Mouse (Mus musculus): ENCODE measurements around the gene Lypd4.
A peak's percentile ranks its signal among the peaks of the same experiment; 100 is the strongest.
"Not testable (repeated sequence)": the region's sequence is repeated elsewhere in the genome, so short reads cannot be mapped to it uniquely, and the experiment has no call there.

The Lypd4 gene

DNA sequence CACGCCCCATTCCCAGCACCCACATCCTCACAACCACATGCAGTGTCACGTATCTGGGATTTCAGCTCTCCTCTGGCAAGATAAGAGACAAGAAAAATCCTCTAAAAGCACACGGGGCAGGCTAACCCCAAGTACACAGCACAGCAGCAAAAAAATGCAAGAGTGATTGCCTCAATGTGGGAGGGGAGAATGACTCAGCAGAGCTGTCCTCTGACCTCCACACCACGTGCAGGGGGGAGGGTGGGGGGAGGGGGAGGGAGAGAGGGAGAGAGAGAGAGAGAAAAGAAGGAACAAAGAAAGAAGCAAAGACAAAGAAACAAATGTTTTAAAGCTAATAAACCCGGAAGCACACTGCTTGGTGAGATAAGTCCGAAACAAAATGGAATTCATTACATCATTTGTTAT is 18.8 kb downstream of the Lypd4 start:
- DNase-seq (ENCODE audit: extremely low read depth, low read depth, low spot score), result no peak

DNA sequence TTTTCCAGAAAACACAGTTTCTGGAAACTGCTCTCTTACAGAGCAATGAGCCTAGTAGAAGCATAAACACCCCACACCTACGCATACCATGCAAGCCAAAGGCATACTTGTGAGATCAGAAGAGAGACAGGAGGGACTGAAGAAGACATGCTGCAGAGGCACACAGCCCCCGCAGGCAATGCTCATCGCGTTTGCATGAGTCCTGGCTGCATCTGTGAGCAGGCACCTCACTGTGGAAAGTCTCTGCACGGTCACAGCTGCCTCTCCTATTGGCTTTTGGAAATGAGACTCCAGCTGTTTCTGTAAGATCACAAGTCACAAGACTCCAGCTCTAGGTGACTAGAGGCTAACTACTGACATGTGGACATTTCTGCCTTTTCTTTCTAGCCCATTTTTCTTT is 19.6 kb downstream of the Lypd4 start:
- DNase-seq (ENCODE audit: extremely low read depth, low read depth, low spot score), result peak; percentile 45

DNA sequence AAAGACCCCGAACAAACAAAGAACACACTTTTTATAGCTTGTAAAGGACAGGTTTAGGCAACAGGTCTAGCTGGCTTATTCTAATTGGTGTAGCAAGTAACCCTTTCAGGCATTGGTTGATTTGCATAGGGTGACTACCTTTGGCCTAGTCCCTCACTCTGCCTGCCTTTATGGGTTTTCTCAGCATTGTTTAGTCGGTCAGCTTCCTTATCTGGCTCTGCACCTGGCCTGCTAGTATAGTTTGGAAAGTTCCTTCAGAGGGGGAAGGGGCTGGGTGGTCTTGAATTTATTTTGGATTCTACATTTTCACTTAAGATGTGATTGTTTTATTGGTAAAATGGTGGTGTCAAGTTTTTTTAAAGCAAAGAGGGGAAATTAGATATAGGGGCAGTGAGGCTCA is 23.2 kb downstream of the Lypd4 start:
- DNase-seq (ENCODE audit: extremely low read depth, low read depth, low spot score), result not testable (repeated sequence)

DNA sequence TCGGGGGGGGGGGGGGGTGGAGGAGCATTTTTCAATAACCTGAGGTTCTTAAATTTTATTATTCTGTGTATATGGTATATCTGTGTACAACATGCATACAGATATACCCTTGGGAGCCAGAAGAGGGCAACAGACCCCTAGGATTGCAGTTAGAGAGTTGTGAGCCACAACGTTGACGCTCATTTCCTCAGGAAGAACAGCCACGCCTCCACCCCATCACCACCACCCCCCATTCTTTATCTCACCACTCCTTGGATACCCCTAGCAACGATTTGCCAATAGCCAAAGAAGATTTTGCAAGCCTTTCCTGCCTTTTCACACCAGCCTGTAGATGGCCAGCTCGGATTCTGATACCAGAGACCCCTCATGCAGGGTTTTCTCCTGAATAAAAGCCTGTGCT is 24.0 kb downstream of the Lypd4 start:
- DNase-seq (ENCODE audit: extremely low read depth, low read depth, low spot score), result no peak

DNA sequence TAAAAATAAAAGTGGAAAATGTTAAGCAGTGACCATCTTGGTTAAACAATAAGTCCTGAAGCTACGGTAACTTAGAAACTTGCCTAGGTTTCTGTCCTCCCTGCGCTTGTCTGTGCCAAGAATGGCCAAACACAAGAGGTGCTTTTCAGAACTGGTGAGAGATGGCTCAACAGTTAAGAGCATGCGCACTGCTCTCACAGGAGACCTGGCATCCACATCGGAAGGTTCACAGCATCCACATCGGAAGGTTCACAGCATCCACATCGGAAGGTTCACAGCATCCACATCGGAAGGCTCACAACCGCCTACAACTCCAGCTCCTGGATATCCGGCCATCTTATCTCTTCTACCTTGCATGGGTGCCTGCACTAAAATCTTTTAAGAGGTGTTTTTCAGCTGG is 24.6 kb downstream of the Lypd4 start:
- no peak for DNase-seq (ENCODE audit: extremely low read depth, low read depth, low spot score)

DNA sequence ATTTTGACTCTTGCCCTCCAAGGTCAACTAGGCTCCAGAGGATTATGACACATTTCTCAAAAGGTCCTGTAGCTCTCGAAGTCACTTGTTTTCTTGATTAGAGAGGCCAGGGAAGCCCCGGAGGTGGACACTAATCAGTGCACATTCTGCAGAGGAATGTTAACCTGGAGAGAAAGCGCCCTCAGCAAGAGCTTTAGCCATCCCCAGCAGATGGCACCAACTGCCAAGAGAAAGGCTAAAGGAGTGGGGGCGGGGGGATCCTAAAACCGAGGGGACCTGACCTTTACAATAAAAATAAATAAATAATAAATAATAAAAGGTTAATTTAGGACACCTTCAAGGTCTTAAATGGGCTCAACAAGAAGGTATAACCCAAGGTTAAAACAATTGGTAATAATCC is 25.6 kb downstream of the Lypd4 start:
- DNase-seq (ENCODE audit: extremely low read depth, low read depth, low spot score), result no peak

DNA sequence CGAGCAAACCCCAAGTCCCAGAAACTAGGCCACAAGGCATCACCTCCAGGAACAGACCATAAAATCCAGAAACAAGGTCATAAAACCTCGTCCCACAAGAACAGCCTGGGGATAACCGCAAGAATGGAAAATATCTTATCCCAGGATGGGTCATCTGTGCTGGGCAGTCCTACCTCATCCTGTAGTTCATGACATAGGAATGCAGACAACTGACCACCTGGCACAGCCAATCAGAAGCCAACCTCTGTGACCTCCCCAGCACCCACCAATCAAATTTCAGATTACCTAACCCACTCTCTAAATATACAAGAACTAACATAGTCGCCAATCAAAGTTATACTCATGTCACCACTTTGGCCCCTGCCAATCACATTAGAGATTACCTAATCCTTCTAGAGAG is 28.7 kb downstream of the Lypd4 start:
- DNase-seq (ENCODE audit: extremely low read depth, low read depth, low spot score), result no peak

DNA sequence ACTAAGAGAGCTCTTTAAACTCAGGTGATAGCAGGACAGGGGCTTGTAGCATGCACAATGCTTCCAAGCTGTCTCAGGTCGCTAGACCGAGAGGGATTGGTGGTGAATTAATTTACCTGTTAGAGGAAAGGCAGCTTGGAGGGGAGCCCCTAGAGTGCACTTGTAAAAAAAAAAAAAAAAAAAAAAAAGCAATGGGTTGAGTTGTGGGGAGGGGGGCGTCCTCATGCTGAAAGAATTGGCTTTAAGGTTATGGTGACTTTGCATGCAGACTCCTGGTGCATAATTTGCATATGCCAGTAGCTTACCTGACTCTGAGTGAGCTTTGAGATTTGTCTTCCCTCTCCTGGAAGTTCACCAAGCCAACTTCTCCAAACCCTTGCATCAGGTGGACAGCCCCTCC is 29.4 kb downstream of the Lypd4 start:
- no peak for DNase-seq (ENCODE audit: extremely low read depth, low read depth, low spot score)

DNA sequence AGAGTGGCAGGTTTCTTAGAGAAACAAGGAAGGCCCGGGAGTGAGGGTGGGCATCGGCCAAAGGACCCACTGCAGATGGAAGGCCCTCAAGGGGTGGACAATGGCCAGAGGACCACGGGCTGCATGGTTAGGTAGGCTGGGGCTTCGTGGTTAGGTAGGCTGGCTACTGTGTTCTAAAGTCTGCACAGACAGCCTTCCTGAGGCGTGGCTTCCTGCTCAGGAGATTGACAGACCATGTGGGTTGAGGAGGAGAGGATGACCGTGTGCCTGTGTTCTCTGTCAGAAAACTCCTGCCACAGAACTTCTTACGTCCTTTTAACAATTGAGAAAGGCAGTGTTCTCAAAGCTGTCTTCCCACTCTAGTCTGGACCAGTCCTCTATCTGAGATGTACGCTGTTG is 30.3 kb downstream of the Lypd4 start:
- no peak for DNase-seq (ENCODE audit: extremely low read depth, low read depth, low spot score)

DNA sequence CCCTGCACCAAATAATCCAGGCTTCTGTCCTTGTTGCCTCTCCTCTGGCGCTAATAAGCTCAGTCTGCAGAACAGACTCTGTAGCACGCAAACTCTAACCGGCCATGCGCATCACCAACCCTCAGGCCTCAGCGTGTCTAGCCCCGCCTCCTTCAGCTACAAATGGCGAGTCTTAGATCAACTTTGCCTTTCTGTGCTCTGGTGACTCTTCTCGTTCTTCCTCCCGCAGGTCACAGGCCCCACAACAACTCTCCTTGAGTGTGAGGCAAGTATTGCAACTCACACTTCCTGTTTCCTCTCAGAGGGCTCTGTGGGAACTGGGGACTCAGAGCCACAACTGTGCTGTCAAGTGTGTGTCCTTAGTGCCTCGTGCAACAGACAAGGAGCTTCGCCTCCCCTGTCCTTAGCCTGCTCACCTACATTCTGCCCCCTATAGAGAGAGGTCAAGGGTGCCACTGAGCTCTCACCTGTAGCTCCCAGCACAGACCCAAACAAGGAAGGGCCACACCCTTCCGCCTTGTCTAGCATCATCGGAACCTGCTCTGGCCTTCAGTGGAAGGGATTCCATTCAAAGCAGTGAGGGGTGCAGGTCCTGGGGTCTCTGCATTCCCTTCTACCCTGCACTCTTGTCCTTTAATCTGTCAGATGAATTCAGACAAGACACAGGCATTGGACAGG is 30.9 kb downstream of the Lypd4 start:
- DNase-seq (ENCODE audit: extremely low read depth, low read depth, low spot score), result not testable (repeated sequence)

DNA sequence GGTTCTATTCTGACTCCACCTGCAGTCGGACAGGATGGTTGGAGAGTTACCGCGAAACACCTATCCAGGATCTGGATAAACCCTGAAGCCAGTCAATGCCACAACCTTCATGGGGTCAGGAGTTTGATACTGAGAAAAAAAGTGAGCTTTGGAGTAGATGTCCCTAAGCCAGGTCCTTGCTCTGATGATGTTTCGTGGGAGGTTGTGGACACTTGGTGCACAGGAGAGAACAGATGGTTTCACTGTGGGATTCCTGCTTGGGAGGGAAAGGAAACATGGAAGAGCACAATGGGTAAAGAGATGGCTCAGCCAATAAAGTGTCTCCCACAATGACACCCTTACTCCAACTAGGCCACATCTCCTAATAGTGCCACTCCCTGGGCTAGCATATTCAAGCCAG is 42.6 kb downstream of the Lypd4 start:
- DNase-seq (ENCODE audit: extremely low read depth, low read depth, low spot score), result no peak

DNA sequence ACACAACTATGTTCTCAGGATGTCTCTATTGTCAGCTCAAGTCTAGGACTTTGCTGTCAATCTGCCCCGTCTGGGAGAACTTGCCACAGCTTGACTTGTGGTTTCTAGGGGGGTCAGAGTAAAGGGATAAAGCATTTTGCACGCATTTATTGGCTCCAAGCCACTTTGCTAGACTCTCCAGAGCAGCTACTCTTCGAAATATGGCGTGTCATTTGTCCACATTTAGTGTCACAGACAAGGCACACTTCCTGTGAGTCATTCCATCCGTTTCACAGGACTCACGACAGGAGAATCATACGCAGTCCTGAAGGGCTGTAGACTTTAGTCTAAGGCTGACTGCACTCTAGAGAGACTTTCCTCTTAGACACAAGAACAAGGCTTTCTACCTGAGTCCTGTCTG is 45.3 kb downstream of the Lypd4 start:
- DNase-seq (ENCODE audit: extremely low read depth, low read depth, low spot score), result no peak

DNA sequence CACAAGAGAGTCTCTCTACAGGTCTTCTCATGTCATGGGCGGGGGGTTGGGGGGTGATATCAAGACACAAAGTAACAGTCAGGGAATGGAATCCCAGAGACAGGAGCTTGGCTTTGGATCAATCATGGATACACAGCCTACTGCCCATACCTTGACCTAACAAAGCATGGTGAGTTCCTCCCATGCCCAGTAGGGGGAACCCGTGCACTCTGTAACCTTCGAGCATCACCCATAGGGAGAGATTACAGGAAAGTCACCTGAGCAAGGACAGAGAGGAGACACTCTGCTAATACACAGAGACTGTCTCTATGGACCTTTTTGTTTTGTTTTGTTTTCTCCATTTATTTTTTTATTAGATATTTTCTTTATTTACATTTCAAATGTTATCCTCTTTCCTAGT is 52.2 kb downstream of the Lypd4 start:
- no peak for DNase-seq (ENCODE audit: extremely low read depth, low read depth, low spot score)
